Mouse (Mus musculus): ENCODE results near the gene Tfap2d.
A peak's percentile ranks its signal among the peaks of the same experiment; 100 is the strongest.

Gene Tfap2d

GRCm38 (mm10) chr1:19102631-19103030, at the start of gene Tfap2d:
Tfap2d (plus strand) TSS chr1:19103022.
- DNase-seq, result no peak

- DNase-seq, result no peak
These were observed 46.5 kb upstream of the Tfap2d start for GRCm38 (mm10) chr1:19056300-19056699.

GRCm38 (mm10) chr1:19056861-19057260, 46.0 kb upstream of the Tfap2d start:
- DNase-seq, result no peak

GRCm38 (mm10) chr1:19088078-19088477, 14.7 kb upstream of the Tfap2d start:
- DNase-seq, result no peak

DNA sequence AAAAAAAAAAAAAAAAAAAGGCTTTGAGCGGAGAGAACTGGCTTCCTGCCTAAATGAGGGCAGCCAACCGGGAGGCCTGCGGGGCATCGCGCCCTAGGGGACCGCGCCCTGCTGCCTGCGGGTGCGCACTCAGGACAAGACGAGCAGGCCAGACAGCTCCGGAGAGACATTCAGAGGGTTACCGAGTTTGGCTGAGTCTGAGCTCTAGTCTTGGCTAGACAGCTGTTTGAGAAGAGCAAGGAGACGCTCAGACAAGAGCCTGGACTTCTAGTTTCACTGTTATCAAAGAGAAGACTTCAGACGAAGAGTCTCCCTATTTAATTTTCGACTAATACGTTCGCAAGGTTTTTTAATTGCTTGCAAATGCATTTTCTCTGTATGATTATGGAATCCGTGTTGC, 5.9 kb upstream of the Tfap2d start:
- DNase-seq, result no peak

- DNase-seq, result no peak
These were observed 494 bp downstream of the Tfap2d start for GRCm38 (mm10) chr1:19103316-19103715.

- no peak for DNase-seq
These were observed 937 bp downstream of the Tfap2d start for GRCm38 (mm10) chr1:19103776-19104142.

- peak; percentile 23 for DNase-seq
These were observed 1.5 kb downstream of the Tfap2d start for GRCm38 (mm10) chr1:19104143-19104857.

DNA sequence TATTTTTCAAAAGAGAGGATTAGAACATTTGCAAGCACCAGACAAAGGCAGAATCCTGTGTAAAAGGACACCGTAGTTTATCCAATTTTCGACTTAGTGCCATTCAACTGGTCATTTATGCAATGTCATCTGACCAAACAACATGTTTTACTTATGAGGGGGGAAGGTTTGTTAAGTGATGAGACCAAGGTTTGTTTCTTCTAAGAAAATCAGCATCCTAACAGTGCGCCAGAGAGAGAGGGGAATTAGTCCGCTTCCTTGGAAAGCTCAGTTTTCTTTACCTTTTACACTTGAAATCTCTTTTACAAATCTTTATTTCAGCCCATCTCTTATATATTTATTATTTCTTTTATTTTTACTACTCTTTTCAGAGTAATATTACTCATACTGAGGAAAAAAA, 3.6 kb downstream of the Tfap2d start:
- DNase-seq, result no peak

- DNase-seq, result no peak
These were observed 4.3 kb downstream of the Tfap2d start for GRCm38 (mm10) chr1:19106841-19107800.

- DNase-seq, result no peak
These were observed 5.0 kb downstream of the Tfap2d start for GRCm38 (mm10) chr1:19107801-19108200.

GRCm38 (mm10) chr1:19109711-19110110, 6.9 kb downstream of the Tfap2d start:
- no peak for DNase-seq

- no peak for DNase-seq
These were observed 7.4 kb downstream of the Tfap2d start for GRCm38 (mm10) chr1:19110211-19110610.

DNA sequence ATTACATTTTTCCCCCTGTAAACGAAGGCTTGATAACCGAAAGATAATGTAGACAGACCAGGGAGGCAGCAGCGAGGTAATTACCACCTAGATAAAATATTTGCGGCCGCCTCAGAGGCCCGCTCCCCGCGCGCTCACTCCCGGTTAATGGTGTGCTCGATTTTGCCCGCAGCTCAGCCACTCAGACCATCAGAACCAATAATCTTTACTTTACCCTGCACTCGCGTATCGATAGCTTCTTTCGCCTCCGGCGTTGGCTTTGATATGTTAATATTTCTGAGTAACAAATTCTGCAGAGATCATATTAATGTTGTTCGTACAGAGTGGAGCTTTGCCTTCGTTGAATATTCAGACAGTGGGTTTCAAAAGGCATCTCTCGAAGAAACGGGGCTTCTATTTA, 8.2 kb downstream of the Tfap2d start:
- no peak for DNase-seq

- no peak for DNase-seq
These were observed 76.0 kb downstream of the Tfap2d start for GRCm38 (mm10) chr1:19178742-19179397.

DNA sequence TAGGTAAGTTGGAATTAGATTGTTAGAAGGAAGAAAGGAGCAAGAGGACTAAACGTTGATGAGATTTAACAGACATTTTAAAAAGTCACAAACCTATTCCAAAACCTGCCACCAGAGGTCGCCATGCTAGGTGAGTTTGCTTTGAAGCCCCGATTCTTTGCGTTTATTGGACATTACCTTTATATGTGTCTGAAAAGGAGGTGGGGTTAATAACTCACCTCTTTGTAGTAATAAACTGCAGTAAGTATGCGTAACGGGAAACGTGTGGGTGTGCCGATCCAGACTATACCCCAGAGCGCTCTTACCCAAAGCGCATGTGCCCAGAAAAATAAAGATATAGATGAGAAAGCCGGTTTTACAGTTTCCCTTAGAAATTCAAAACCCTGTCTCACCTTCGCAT, 102.8 kb downstream of the Tfap2d start:
- peak; percentile 72 for DNase-seq

- no peak for DNase-seq
These were observed 103.4 kb downstream of the Tfap2d start for GRCm38 (mm10) chr1:19206194-19206593.

GRCm38 (mm10) chr1:19207611-19208010, 104.8 kb downstream of the Tfap2d start:
- DNase-seq, result no peak

GRCm38 (mm10) chr1:19208641-19209358, 106.0 kb downstream of the Tfap2d start, which contains the start of gene Tfap2b:
Tfap2b (plus strand) TSS chr1:19208914.
- DNase-seq, result no peak

DNA sequence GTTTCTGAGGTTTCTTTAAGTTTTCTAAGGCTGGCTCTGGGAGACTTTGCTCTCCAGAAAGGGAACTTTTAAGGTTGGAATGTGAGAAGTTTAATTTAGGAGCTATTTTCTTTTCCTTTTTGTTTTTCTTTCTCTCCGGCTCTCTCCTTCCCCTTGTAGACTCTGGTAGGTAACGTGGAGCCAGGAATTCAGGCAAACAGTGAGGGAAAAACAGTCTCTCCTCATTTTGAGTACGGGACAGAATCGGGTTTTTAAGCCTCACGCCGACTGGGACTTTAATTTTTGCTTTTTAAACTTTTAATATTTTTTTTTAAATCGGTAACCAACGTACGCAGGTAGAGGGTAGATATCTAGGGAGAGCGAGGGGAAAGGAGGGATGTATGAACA, 106.5 kb downstream of the Tfap2d start:
- DNase-seq, result no peak

GRCm38 (mm10) chr1:19209776-19210175, 107.0 kb downstream of the Tfap2d start:
- DNase-seq, result no peak

DNA sequence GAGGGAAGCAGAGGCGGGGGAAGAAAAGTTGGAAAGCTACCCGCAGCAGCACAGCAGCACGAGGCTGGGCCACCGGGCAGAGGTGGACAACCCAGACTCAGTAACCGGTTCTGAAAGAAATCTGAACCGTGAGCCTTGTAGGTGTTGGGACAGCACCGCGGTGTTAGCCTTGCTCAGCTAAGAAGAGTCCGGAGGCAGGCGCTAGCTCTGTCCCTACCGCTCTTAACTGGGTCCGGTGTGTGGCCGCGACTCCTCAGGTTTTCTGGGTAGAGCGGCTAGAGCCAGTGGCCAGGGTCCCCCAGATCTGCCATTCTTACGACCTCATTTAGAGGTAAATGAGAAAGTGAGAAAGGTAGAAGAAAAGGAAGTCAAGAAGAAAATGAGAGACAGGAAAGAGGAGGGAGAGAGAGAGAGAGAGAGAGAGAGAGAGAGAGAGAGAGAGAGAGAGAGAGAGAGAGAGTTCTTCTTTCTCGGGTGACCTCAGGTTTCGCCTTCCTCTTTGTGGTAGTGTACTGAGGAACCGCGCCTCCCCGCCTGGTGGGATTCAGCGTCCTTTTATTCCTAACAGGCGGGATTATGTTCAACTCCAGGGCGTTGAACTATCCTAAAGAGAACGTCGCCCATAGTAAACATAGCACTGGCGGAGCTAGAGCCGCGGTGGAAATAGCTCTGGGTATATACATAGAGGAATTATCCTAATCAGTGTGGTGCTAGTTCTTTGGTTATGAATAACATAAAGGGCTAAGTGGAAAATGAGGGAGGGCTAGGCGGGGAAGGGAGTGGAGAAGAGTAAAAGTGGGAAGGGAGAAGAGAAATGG, 107.6 kb downstream of the Tfap2d start:
- no peak for DNase-seq

Data from right cerebral cortex, postnatal 4 days (tissue).